In the genomic region with DNA sequence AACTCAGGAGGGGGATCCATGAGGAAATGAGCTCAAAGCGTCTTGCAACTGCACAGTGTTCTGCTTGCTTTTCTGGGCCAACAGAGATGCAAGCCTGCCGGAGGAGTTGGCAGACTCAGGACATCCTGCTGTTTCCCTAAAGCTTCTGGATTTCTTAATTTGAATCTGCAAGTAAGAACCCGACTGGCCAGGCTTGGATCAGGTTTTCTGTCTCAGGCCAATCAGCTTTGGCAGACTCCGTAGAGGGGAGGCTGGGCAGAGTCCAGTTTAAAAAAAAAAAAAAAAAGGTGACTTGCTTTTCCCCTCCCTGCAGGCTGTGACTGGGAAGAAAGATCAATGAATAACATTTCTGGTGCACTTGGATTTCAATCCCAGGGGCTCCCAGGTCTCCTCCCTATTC, we compare ENCODE assay signal across 8 mouse cellular contexts. TPM values are rescaled to one million over a fixed set of nuclear protein-coding genes. Genes with fewer than 3 reads are reported as not detected.
DNase-seq lines count a peak whose midpoint lies in the region; ATAC-seq and TF ChIP-seq lines count a peak whose summit lies in the region.

No protein-coding gene starts in this region.

- H3K36me3 ChIP-seq in kidney, postnatal 0 days (ENCODE audit: insufficient read depth, low read length): no peaks in the 10 kb centered on the region

- 28% methylated on average over 4 of the region's 4 CpGs for whole genome bisulfite sequencing in kidney, postnatal 0 days

- H3K27me3 ChIP-seq in kidney, postnatal 0 days (ENCODE audit: insufficient read depth, low read length): no peaks in the 10 kb centered on the region

- no peak for TF ChIP-seq CTCF in embryonic fibroblast, embryonic 13.5 days (IDR thresholded peaks at IDR 0.05; ENCODE audit: borderline replicate concordance, insufficient read depth, low read length)
- TF ChIP-seq CTCF in kidney, postnatal 0 days (IDR thresholded peaks at IDR 0.05; ENCODE audit: low read depth): no peak

- no peaks in the 10 kb centered on the region for H3K9me3 ChIP-seq in kidney, postnatal 0 days (replicated peaks; ENCODE audit: low read length)

- intact Hi-C loops in left cerebral cortex, postnatal 10 days (cut with DNase I): no loop called here

- H3K4me2 ChIP-seq in kidney, postnatal 0 days (ENCODE audit: low read length): peak overlapping the region; percentile 34; the same call in 1 of the 2 replicates

- DNase-seq in left cerebral cortex, postnatal 10 days (ENCODE audit: extremely low spot score in 1 of 2, low spot score in 2 of 2): peak; percentile 34 to 54
- no peak for DNase-seq in left cerebral cortex, adult 8-10 months (ENCODE audit: low spot score in 2 of 2)
- peak; percentile 65 for DNase-seq in kidney, postnatal 0 days (ENCODE audit: low spot score)
- DNase-seq in skeletal muscle tissue, adult 2 months (ENCODE audit: low read depth, low spot score): peak; percentile 77
- no peak for DNase-seq in thymus, postnatal 10 days (ENCODE audit: low spot score in 2 of 2)
- DNase-seq in thymus, adult 18-20 months: no peak
- DNase-seq in thymus, postnatal 36 days: no peak

- no peak for TF ChIP-seq POLR2A in embryonic fibroblast, embryonic 13.5 days (IDR thresholded peaks at IDR 0.05; ENCODE audit: low read depth, low read length)

- H3K4me1 ChIP-seq in embryonic fibroblast, embryonic 13.5 days (ENCODE audit: control insufficient read depth, insufficient read depth, low read length): no peaks in the 10 kb centered on the region
- peaks cover 27% of the 10 kb centered on the region for H3K4me1 ChIP-seq in kidney, postnatal 0 days (replicated peaks; ENCODE audit: insufficient read depth, low read length)

- ATAC-seq in kidney, postnatal 0 days (replicated peaks; ENCODE audit: low FRiP score, low read depth): no peak

- H3K27ac ChIP-seq in embryonic fibroblast, embryonic 13.5 days (ENCODE audit: insufficient read depth, low read length): no peak overlapping the region
- H3K27ac ChIP-seq in kidney, postnatal 0 days: peak overlapping the region; percentile 47; the same call in 1 of the 2 replicates

- no peak overlapping the region for H3K9ac ChIP-seq in kidney, postnatal 0 days (ENCODE audit: low read depth, low read length)

- H3K4me3 ChIP-seq in embryonic fibroblast, embryonic 13.5 days (ENCODE audit: insufficient read depth, low read length): peak overlapping the region; percentile 24; the same call in 1 of the 2 replicates
- no peak overlapping the region for H3K4me3 ChIP-seq in kidney, postnatal 0 days (replicated peaks; ENCODE audit: low read depth, low read length)

RNA-seq across cellular contexts. Expression of gene Vdac1, which starts 2.1 kb away (rescaled TPM):
- 100 to 1,000 TPM; 588 to 615 TPM for total RNA-seq in left cerebral cortex, postnatal 10 days (2021)
- 100 to 1,000 TPM; 535 to 581 (median 570) TPM for total RNA-seq in left cerebral cortex, adult 8-10 months (2022)
- polyA plus RNA-seq in embryonic fibroblast, embryonic 13.5 days (2011; ENCODE audit: insufficient read length, low read depth, missing spikeins): 251 and 268 TPM in 2 replicates
- 355 and 398 TPM in 2 replicates for polyA plus RNA-seq in kidney, postnatal 0 days (2015; fragmentation: Nextera tagmentation; extraction: Ambion mirVana)

RNA-seq across cellular contexts. Expression of gene 9530068E07Rik, which starts 37.7 kb away (rescaled TPM):
- 10 to 100 TPM; 72.4 to 74.2 TPM for total RNA-seq in left cerebral cortex, postnatal 10 days (2021)
- 10 to 100 TPM; 55.4 to 66.6 (median 57.7) TPM for total RNA-seq in left cerebral cortex, adult 8-10 months (2022)
- polyA plus RNA-seq in embryonic fibroblast, embryonic 13.5 days (2011; ENCODE audit: insufficient read length, low read depth, missing spikeins): 269 and 273 TPM in 2 replicates
- 228 and 245 TPM in 2 replicates for polyA plus RNA-seq in kidney, postnatal 0 days (2015; fragmentation: Nextera tagmentation; extraction: Ambion mirVana)

Comparison
In these comparisons a context has a peak if more than half of its experiments do, and no peak if none do; other contexts are left out.
1. DNase-seq: peak in left cerebral cortex, postnatal 10 days (2 of 2), kidney, postnatal 0 days (single experiment) and skeletal muscle tissue, adult 2 months (single experiment); none in left cerebral cortex, adult 8-10 months (0 of 2), thymus, postnatal 10 days (0 of 2), thymus, adult 18-20 months (0 of 2) and thymus, postnatal 36 days (0 of 2).